Mouse (Mus musculus) CH12.LX (cell line): ENCODE measurements around the gene Trim46. TPM values are rescaled to one million over a fixed set of nuclear protein-coding genes. Genes with fewer than 3 reads are reported as not detected.

Experiments
- DNase-seq: peaks from one replicate; pipeline ENCODE4 v3.0.0-alpha.2; 2013; ENCODE audit errors: extremely low read depth
- H3K27ac ChIP-seq: 2 replicates; pipeline ENCODE4 v1.5.1; 2012; ENCODE audit warnings: low read depth, mild to moderate bottlenecking, control low read depth, moderate library complexity; ENCODE audit not compliant: insufficient read depth
- H3K27me3 ChIP-seq: replicated peaks from 2 replicates; pipeline ENCODE3; 2012; ENCODE audit warnings: inconsistent platforms
- H3K36me3 ChIP-seq, 2 experiments: replicated peaks in 1 of 2; 2 replicates each; pipeline versions ENCODE3 to v1.6.1; 2012; ENCODE audit warnings: inconsistent platforms in 1 of 2, low read length in 1 of 2, mild to moderate bottlenecking in 1 of 2, mixed read lengths in 1 of 2, moderate library complexity in 1 of 2; ENCODE audit not compliant: control insufficient read depth in 1 of 2, insufficient read depth in 1 of 2
- H3K4me1 ChIP-seq, 2 experiments: 2 replicates each; pipeline ENCODE4 v1.6.1; 2012; ENCODE audit warnings: inconsistent platforms in 1 of 2, moderate library complexity in 1 of 2; ENCODE audit not compliant: insufficient read depth in 2 of 2, control insufficient read depth in 1 of 2
- H3K4me2 ChIP-seq: 2 replicates; pipeline ENCODE4 v1.6.1; 2012; ENCODE audit warnings: low read depth, mild to moderate bottlenecking, control low read depth; ENCODE audit not compliant: poor library complexity, insufficient read depth, severe bottlenecking
- H3K4me3 ChIP-seq, 3 experiments: fragments of 150-350 bp in 1 of 3; sonication (generic) in 1 of 3; replicated peaks in 1 of 3; 2 replicates each; pipeline versions ENCODE3 to v1.5.1; 2011 to 2012; ENCODE audit warnings: low read depth in 2 of 3, low read length in 2 of 3, mild to moderate bottlenecking in 2 of 3, moderate library complexity in 2 of 3, control low read depth in 1 of 3, improper control_type of control experiment in 1 of 3, inconsistent platforms in 1 of 3, mixed read lengths in 1 of 3; ENCODE audit not compliant: poor library complexity in 1 of 3
- H3K79me2 ChIP-seq: replicated peaks from 2 replicates; pipeline ENCODE4 v1.6.1; 2012; ENCODE audit warnings: mild to moderate bottlenecking, moderate library complexity; ENCODE audit not compliant: control insufficient read depth, poor library complexity, insufficient read depth, severe bottlenecking; ENCODE audit errors: extremely low read depth
- H3K9ac ChIP-seq: 2 replicates; pipeline ENCODE4 v1.6.1; 2012; ENCODE audit warnings: low read depth, mild to moderate bottlenecking, control low read depth, moderate library complexity; ENCODE audit not compliant: insufficient read depth
- H3K9me3 ChIP-seq: replicated peaks from 2 replicates; pipeline ENCODE3; 2012; ENCODE audit warnings: low read length, inconsistent platforms, mixed read lengths
- E2F4 ChIP-seq: IDR thresholded peaks from 2 replicates; pipeline ENCODE4 v1.6.1; 2011; ENCODE audit warnings: low read depth, low read length, improper control_type of control experiment; ENCODE audit not compliant: insufficient replicate concordance
- EP300 ChIP-seq: IDR thresholded peaks from 2 replicates; pipeline ENCODE4 v1.6.1; 2011; ENCODE audit warnings: low read length, improper control_type of control experiment
- ETS1 ChIP-seq: conservative IDR thresholded peaks from 2 replicates; pipeline ENCODE4 v1.6.1; 2012; ENCODE audit warnings: low read depth, mild to moderate bottlenecking, inconsistent platforms, low read length, improper control_type of control experiment, moderate library complexity
- HCFC1 ChIP-seq: IDR thresholded peaks from 2 replicates; pipeline ENCODE4 v1.6.1; 2012; ENCODE audit warnings: low read depth, mild to moderate bottlenecking, inconsistent platforms, low read length, improper control_type of control experiment
- IRF4 ChIP-seq: IDR thresholded peaks from 2 replicates; pipeline ENCODE4 v1.6.1; 2014; ENCODE audit warnings: low read depth, mild to moderate bottlenecking, inconsistent platforms, low read length, improper control_type of control experiment
- KAT2A ChIP-seq: IDR thresholded peaks from 2 replicates; pipeline ENCODE4 v1.6.1; 2012; ENCODE audit warnings: low read length, improper control_type of control experiment, inconsistent platforms; ENCODE audit not compliant: insufficient replicate concordance
- MAX ChIP-seq: IDR thresholded peaks from 2 replicates; pipeline ENCODE4 v1.6.1; 2011; ENCODE audit warnings: low read length, improper control_type of control experiment
- MXI1 ChIP-seq: IDR thresholded peaks from 2 replicates; pipeline ENCODE4 v1.6.1; 2011; ENCODE audit warnings: mild to moderate bottlenecking, low read depth, low read length, improper control_type of control experiment
- MYC ChIP-seq: IDR thresholded peaks from 2 replicates; pipeline ENCODE4 v1.6.1; 2011; ENCODE audit warnings: low read depth, mild to moderate bottlenecking, improper control_type of control experiment, low read length
- NELFE ChIP-seq: IDR thresholded peaks from 2 replicates; pipeline ENCODE4 v1.6.1; 2011; ENCODE audit warnings: low read depth, low read length, improper control_type of control experiment
- NRF1 ChIP-seq: IDR thresholded peaks from 2 replicates; pipeline ENCODE4 v1.6.1; 2014; ENCODE audit warnings: low read depth, mild to moderate bottlenecking, inconsistent platforms, low read length, improper control_type of control experiment, moderate library complexity
- PAX5 ChIP-seq: IDR thresholded peaks from 2 replicates; pipeline ENCODE4 v1.6.1; 2012; ENCODE audit warnings: low read length, inconsistent platforms, mixed read lengths
- POLR2A ChIP-seq: IDR thresholded peaks from 2 replicates; pipeline ENCODE4 v1.6.1; 2011; ENCODE audit warnings: low read depth, mild to moderate bottlenecking, improper control_type of control experiment, low read length
- RAD21 ChIP-seq: IDR thresholded peaks from 2 replicates; pipeline ENCODE4 v1.6.1; 2011; ENCODE audit warnings: low read depth, mild to moderate bottlenecking, low read length, improper control_type of control experiment, moderate library complexity
- RCOR1 ChIP-seq: conservative IDR thresholded peaks from 2 replicates; pipeline ENCODE4 v1.6.1; 2012; ENCODE audit warnings: low read depth, mild to moderate bottlenecking, inconsistent platforms, low read length, improper control_type of control experiment
- SIN3A ChIP-seq: IDR thresholded peaks from 2 replicates; pipeline ENCODE4 v1.6.1; 2012; ENCODE audit warnings: low read length, improper control_type of control experiment, inconsistent platforms
- SMC3 ChIP-seq: IDR thresholded peaks from 2 replicates; pipeline ENCODE4 v1.6.1; 2011; ENCODE audit warnings: low read depth, low read length, improper control_type of control experiment
- TCF12 ChIP-seq: IDR thresholded peaks from 2 replicates; pipeline ENCODE4 v1.6.1; 2014; ENCODE audit warnings: low read depth, mild to moderate bottlenecking, inconsistent platforms, low read length, improper control_type of control experiment
- USF2 ChIP-seq: conservative IDR thresholded peaks from 2 replicates; pipeline ENCODE4 v1.6.1; 2011; ENCODE audit warnings: low read depth, low read length, improper control_type of control experiment
- dilution Hi-C: fragments of 300-500 bp; cut with MboI; formaldehyde crosslinking; loops from 2 replicates; pipeline ENCODE4 v1.14.3; 2020; ENCODE audit warnings: low sequenced_read_pairs; ENCODE audit not compliant: extremely low pct_unique_long_range_greater_than_20kb, extremely low pct_ligation_motif_present
- in situ Hi-C: fragments of 300-500 bp; cut with MboI; formaldehyde crosslinking; loops from 3 replicates; pipeline ENCODE4 v1.14.3; 2019; ENCODE audit warnings: low sequenced_read_pairs, low pct_ligation_motif_present, low pct_unique_long_range_greater_than_20kb, mixed read lengths
- polyA plus RNA-seq: library from polyadenylated mRNA; unstranded; fragments of >175 nt; gene quantifications from 2 replicates; pipeline ENCODE4 v1.2.1, GENCODE M21; 2012; ENCODE audit warnings: low read depth; ENCODE audit not compliant: insufficient read length
- total RNA-seq, 2 experiments: library from RNA; depleted of rRNA; stranded (reverse); fragments of 300-350 nt in 1 of 2; fragments of >200 nt in 1 of 2; gene quantifications; 2 replicates each; pipeline ENCODE4 v1.2.3; 2012 to 2014

Gene Trim46
- total and polyA plus RNA-seq, 3 experiments: 0.36 to 1.9 (median 1.4) TPM

DNA sequence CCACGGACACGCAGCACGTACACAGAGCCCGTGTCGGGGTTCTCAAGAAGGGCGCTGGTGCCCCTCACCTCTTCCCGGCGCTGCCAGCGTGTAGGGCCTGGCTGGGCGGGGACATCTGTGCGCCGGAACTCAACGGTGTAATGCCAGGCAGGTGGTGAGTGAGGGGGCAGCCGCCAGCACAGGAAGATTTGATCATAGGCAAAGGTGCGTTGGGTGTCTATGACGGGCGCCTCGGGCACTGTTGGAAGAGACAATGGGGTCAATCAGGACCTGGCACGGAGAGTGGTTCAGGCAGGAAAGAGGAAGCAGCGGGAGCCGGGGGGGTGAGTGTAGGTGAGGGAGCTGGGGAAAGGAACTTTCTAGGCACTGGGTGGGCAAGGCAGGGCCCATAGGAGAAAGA, 8.4 kb downstream of the Trim46 start:
- Histone ChIP-seq H3K4me1 (peaks cover 14 to 21% of the 10 kb centered on the region in 2 experiments), H3K36me3 (peaks cover 39 to 64% of the 10 kb centered on the region in 2 experiments), H3K27ac (no peak overlapping the region), H3K27me3 (no peaks in the 10 kb centered on the region), H3K9ac (no peak overlapping the region), H3K4me3 (no peak overlapping the region), H3K79me2 (no peaks in the 10 kb centered on the region), H3K4me2 (no peak overlapping the region), H3K9me3 (no peaks in the 10 kb centered on the region)
- dilution Hi-C loops (no loop called here), in situ Hi-C loops (no loop called here)
- TF ChIP-seq NRF1 (no peak), RAD21 (no peak), E2F4 (no peak), MYC (no peak), HCFC1 (no peak), ETS1 (no peak), USF2 (no peak), NELFE (no peak), KAT2A (no peak), SMC3 (no peak), IRF4 (no peak), PAX5 (no peak), RCOR1 (no peak), POLR2A (no peak), MAX (no peak), TCF12 (no peak), MXI1 (no peak), EP300 (no peak), SIN3A (no peak)
- DNase-seq: no peak

- Histone ChIP-seq H3K27ac (no peak overlapping the region), H3K9ac (no peak overlapping the region), H3K79me2 (no peaks in the 10 kb centered on the region), H3K36me3 (peaks cover 31 to 55% of the 10 kb centered on the region in 2 experiments), H3K4me3 (no peak overlapping the region), H3K27me3 (no peaks in the 10 kb centered on the region), H3K9me3 (no peaks in the 10 kb centered on the region), H3K4me2 (no peak overlapping the region), H3K4me1 (peaks cover 15 to 28% of the 10 kb centered on the region in 2 experiments)
- no peak for DNase-seq
- TF ChIP-seq RAD21: no peak
- in situ Hi-C loops: no loop called here
- dilution Hi-C loops: no loop called here
Observed at GRCm38 (mm10) chr3:89236516-89236915, 9.6 kb downstream of the Trim46 start.
